Mouse (Mus musculus): ENCODE data around the gene Ifitm5. TPM values are rescaled to one million over a fixed set of nuclear protein-coding genes. Genes with fewer than 3 reads are reported as not detected.

Ifitm5 gene
- polyA plus RNA-seq, 1 experiment from 2014 or later = 1.3 TPM

DNA sequence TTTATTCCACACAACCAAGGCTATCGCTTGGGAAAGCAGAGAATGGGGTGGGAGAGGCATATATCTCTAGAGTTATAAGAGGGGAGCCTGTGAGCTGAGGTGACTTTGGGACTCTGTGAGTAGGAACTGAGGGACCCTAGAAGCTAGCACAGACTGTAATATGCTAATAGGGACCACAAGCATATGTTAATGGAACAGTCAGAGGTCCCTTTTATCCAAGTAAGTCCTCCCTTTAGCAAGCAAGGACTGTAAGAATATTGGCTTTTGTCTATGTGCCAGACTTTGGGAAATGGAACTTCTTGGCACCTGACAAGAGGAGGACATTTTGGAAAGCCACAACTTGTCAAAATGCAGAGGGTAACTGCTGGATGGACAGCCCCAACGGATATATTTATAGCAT lies 11.2 kb downstream of the Ifitm5 start:
- no peak for ATAC-seq
- Histone ChIP-seq H3K9me3 (replicated peaks; ENCODE audit: control insufficient read depth, low read length, poor library complexity, severe bottlenecking) (no peaks in the 10 kb centered on the region), H3K27ac (ENCODE audit: low read length) (no peak overlapping the region), H3K27me3 (ENCODE audit: control insufficient read depth, insufficient read depth, low read depth, low read length) (no peaks in the 10 kb centered on the region), H3K4me3 (ENCODE audit: low read depth, low read length) (no peak overlapping the region), H3K36me3 (ENCODE audit: control insufficient read depth, insufficient read depth, low read length) (no peaks in the 10 kb centered on the region), H3K9ac (ENCODE audit: low read depth, low read length) (no peak overlapping the region), H3K4me1 (ENCODE audit: control insufficient read depth, insufficient read depth, low read length) (no peaks in the 10 kb centered on the region), H3K4me2 (ENCODE audit: low read length) (no peak overlapping the region)
- 27% methylated on average over 2 of the region's 2 CpGs for WGBS

DNA sequence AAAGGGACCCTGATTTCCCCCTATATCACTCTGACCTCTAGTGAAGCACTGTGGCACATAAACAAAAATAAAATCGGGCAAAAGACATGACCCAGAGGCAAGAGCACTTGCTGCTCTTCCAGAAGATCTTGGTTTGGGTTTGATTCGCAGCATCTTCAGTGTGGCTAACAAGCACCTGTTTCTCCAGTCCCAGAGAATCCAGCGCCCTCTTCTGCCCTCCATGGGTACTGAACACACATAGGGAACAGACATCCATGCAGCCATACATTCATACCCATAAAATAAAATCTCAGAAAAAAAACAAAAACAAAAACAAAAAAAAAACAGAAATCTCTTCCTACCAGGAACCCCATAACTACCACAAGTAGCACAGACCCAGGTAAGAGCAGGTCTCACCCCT lies 11.7 kb downstream of the Ifitm5 start:
- Histone ChIP-seq H3K9me3 (replicated peaks; ENCODE audit: control insufficient read depth, low read length, poor library complexity, severe bottlenecking) (no peaks in the 10 kb centered on the region), H3K4me3 (ENCODE audit: low read depth, low read length) (no peak overlapping the region), H3K9ac (ENCODE audit: low read depth, low read length) (no peak overlapping the region), H3K4me1 (ENCODE audit: control insufficient read depth, insufficient read depth, low read length) (no peaks in the 10 kb centered on the region), H3K27me3 (ENCODE audit: control insufficient read depth, insufficient read depth, low read depth, low read length) (no peaks in the 10 kb centered on the region), H3K27ac (ENCODE audit: low read length) (no peak overlapping the region), H3K4me2 (ENCODE audit: low read length) (no peak overlapping the region), H3K36me3 (ENCODE audit: control insufficient read depth, insufficient read depth, low read length) (no peaks in the 10 kb centered on the region)
- no peak for ATAC-seq
- WGBS = 48% methylated on average over 3 of the region's 3 CpGs

DNA sequence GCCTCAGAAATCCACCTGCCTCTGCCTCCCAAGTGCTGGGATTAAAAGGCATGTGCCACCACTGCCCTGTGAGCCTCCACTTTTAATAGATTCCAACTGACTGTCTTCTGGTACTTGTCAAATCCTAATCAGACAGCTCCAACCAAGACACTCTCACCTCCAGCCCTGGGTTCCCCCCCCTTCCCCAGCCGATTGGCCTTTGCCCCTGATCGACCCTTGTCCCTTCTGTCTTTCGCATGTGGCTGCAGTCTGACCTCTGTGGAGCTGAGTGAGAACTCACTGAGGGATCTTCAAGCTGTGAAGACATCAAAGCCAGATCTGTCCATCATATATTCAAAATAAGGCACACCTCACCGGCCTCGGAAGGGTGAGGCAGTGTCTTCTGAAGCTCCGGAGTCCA lies 22.9 kb downstream of the Ifitm5 start:
- no peak for ATAC-seq
- Histone ChIP-seq H3K4me3 (ENCODE audit: low read depth, low read length) (no peak overlapping the region), H3K4me2 (ENCODE audit: low read length) (no peak overlapping the region), H3K9me3 (replicated peaks; ENCODE audit: control insufficient read depth, low read length, poor library complexity, severe bottlenecking) (no peaks in the 10 kb centered on the region), H3K36me3 (ENCODE audit: control insufficient read depth, insufficient read depth, low read length) (no peaks in the 10 kb centered on the region), H3K27ac (ENCODE audit: low read length) (no peak overlapping the region), H3K9ac (ENCODE audit: low read depth, low read length) (no peak overlapping the region), H3K27me3 (ENCODE audit: control insufficient read depth, insufficient read depth, low read depth, low read length) (peaks cover 22% of the 10 kb centered on the region), H3K4me1 (ENCODE audit: control insufficient read depth, insufficient read depth, low read length) (peaks cover 8% of the 10 kb centered on the region; the same call in 1 of the 2 replicates)
- 92% methylated on average over 6 of the region's 6 CpGs for WGBS

DNA sequence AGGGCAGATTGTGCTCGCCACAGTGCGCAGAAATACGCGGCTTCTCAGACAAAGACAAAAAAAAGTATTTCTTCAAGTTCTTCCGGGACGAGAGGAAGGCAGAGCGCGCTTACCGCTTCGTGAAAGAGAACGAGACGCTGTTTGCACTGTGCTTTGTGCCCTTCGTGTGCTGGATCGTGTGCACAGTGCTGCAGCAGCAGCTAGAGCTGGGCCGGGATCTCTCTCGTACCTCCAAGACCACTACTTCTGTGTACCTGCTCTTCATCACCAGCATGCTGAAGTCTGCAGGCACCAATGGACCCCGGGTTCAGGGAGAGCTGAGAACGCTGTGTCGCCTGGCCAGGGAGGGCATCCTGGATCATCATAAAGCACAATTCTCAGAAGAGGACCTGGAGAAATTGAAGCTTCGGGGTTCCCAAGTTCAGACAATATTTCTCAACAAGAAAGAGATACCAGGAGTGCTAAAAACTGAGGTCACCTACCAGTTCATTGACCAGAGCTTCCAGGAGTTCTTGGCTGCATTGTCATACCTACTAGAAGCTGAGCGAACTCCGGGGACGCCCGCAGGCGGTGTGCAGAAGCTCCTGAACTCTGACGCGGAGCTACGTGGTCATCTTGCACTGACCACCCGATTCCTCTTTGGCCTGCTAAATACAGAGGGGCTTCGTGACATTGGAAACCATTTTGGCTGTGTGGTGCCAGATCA lies 26.9 kb downstream of the Ifitm5 start:
- WGBS = 17% methylated on average over 30 of the region's 30 CpGs
- no peaks in the 10 kb centered on the region for H3K36me3 ChIP-seq (ENCODE audit: control insufficient read depth, insufficient read depth, low read length)

DNA sequence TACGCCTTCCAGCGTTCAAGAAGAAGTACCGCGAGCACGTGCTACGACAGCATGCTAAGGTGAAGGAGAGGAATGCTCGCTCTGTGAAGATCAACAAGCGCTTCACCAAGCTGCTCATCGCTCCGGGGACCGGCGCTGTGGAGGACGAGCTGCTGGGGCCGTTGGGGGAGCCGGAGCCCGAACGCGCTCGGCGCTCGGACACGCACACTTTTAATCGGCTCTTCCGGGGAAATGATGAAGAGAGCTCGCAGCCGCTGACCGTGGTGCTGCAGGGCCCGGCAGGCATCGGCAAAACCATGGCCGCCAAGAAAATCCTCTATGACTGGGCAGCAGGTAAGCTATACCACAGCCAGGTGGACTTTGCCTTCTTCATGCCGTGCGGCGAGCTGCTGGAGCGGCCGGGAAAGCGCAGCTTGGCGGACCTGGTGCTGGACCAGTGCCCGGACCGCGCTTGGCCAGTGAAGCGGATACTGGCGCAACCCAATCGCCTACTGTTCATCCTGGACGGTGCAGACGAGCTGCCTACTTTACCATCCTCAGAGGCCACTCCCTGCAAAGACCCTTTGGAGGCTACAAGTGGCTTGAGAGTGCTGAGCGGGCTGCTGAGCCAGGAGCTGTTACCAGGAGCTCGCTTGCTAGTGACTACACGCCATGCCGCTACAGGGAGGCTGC lies 27.6 kb downstream of the Ifitm5 start:
- H3K9me3 ChIP-seq (replicated peaks; ENCODE audit: control insufficient read depth, low read length, poor library complexity, severe bottlenecking) = no peaks in the 10 kb centered on the region
- peaks cover 12% of the 10 kb centered on the region for H3K4me1 ChIP-seq (ENCODE audit: control insufficient read depth, insufficient read depth, low read length)
- H3K4me3 ChIP-seq (ENCODE audit: low read depth, low read length) = peak overlapping the region; percentile 46
- ATAC-seq = peak; percentile 64; the same call in 1 of the 2 replicates
- peaks cover 55% of the 10 kb centered on the region for H3K27me3 ChIP-seq (ENCODE audit: control insufficient read depth, insufficient read depth, low read depth, low read length)
- WGBS = under 1% methylated on average over 49 of the region's 49 CpGs
- H3K9ac ChIP-seq (ENCODE audit: low read depth, low read length) = peak overlapping the region; percentile 69
- no peak overlapping the region for H3K27ac ChIP-seq (ENCODE audit: low read length)
- H3K36me3 ChIP-seq (ENCODE audit: control insufficient read depth, insufficient read depth, low read length) = no peaks in the 10 kb centered on the region
- H3K4me2 ChIP-seq (ENCODE audit: low read length) = peak overlapping the region; percentile 94

More for the DNA sequence above, 26.9 kb downstream of the Ifitm5 start:
- peaks cover 55% of the 10 kb centered on the region for H3K27me3 ChIP-seq (ENCODE audit: control insufficient read depth, insufficient read depth, low read depth, low read length)
- peak overlapping the region; percentile 69 for H3K9ac ChIP-seq (ENCODE audit: low read depth, low read length)
- no peaks in the 10 kb centered on the region for H3K9me3 ChIP-seq (replicated peaks; ENCODE audit: control insufficient read depth, low read length, poor library complexity, severe bottlenecking)
- H3K27ac ChIP-seq (ENCODE audit: low read length) = no peak overlapping the region
- ATAC-seq = 0 out of 2 replicates have a peak, but pooled peaks have one; percentile 21
- peak overlapping the region; percentile 46 for H3K4me3 ChIP-seq (ENCODE audit: low read depth, low read length)
- peak overlapping the region; percentile 94 for H3K4me2 ChIP-seq (ENCODE audit: low read length)
- peaks cover 12% of the 10 kb centered on the region for H3K4me1 ChIP-seq (ENCODE audit: control insufficient read depth, insufficient read depth, low read length)

DNA sequence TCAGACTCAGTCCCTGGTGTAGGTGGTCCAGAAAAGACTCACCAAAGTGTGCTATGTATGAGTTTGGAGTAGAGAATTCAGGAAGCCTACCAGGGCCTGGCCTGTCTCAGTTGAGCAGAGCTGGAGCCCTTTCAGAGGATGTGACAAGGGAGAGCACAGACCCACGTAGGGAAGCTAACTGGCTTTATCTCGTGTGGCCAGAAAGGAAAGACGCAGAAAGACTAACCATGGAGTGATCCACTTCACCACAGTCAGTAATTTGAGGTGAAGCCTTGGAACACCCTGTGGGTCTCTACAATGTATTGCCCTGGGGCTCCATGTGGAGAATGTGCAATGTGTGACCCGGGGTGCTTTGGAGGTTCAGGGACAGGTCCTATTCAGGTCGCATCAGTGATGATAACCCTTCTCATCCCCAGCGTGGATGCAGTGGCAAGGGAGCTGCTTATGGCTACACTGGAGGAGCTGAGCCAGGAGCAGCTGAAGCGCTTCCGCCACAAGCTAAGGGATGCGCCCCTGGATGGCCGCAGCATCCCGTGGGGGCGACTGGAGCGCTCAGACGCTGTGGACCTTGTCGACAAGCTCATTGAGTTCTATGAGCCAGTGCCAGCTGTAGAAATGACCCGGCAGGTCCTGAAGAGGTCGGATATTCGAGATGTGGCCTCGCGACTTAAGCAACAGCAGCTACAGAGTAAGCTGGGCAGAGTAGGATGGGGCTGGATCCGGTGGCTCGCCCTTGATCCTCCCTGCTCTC lies 28.7 kb downstream of the Ifitm5 start:
- H3K27me3 ChIP-seq (ENCODE audit: control insufficient read depth, insufficient read depth, low read depth, low read length) = peaks cover 55% of the 10 kb centered on the region
- WGBS = 25% methylated on average over 22 of the region's 22 CpGs
- H3K36me3 ChIP-seq (ENCODE audit: control insufficient read depth, insufficient read depth, low read length) = no peaks in the 10 kb centered on the region

DNA sequence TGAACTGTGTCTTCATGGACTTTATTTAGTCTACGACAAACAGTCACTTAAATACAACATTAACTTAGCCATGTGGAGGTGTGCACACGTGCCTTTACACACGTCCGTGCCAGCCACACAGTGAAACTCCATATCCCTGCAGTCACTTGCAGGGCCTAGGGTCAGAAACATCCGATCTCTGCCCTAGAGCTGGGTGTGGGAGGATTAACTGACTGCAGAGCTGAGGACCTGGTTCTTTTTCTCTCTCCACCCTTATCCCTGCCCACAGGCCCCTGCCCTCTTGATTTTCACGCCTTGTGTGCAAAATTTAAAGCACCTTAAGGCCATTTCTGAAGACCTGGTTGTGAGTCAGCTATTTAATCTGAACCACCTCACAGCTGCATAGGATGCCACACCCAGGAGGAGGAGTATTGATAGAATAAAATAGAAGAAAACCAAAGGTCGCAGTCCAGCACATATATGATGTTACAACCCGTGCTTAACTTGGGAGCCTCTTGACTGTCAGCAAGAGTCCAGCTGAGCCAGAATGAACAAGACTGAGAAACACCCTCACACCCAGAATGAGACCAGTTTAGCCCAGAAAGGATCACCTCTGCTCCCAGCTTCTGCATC lies 29.6 kb downstream of the Ifitm5 start, which contains the start of gene Nlrp6:
Gene Nlrp6 (plus strand): TSS at position 485 of the 612 bp plus-strand sequence.
- Histone ChIP-seq H3K4me1 (ENCODE audit: control insufficient read depth, insufficient read depth, low read length) (peaks cover 12% of the 10 kb centered on the region), H3K27ac (ENCODE audit: low read length) (no peak within 1 kb of the TSS), H3K4me2 (ENCODE audit: low read length) (no peak within 1 kb of the TSS), H3K9ac (ENCODE audit: low read depth, low read length) (no peak within 1 kb of the TSS), H3K36me3 (ENCODE audit: control insufficient read depth, insufficient read depth, low read length) (no peaks in the 10 kb centered on the region), H3K27me3 (ENCODE audit: control insufficient read depth, insufficient read depth, low read depth, low read length) (peaks cover 55% of the 10 kb centered on the region), H3K9me3 (replicated peaks; ENCODE audit: control insufficient read depth, low read length, poor library complexity, severe bottlenecking) (no peaks in the 10 kb centered on the region), H3K4me3 (ENCODE audit: low read depth, low read length) (no peak within 1 kb of the TSS)
- 79% methylated on average over 8 of the region's 8 CpGs for WGBS
- ATAC-seq = no peak

More for the DNA sequence above, 28.7 kb downstream of the Ifitm5 start:
- no peaks in the 10 kb centered on the region for H3K9me3 ChIP-seq (replicated peaks; ENCODE audit: control insufficient read depth, low read length, poor library complexity, severe bottlenecking)
- ATAC-seq = no peak
- H3K27ac ChIP-seq (ENCODE audit: low read length) = no peak overlapping the region
- H3K4me3 ChIP-seq (ENCODE audit: low read depth, low read length) = no peak overlapping the region
- no peak overlapping the region for H3K9ac ChIP-seq (ENCODE audit: low read depth, low read length)
- peaks cover 12% of the 10 kb centered on the region for H3K4me1 ChIP-seq (ENCODE audit: control insufficient read depth, insufficient read depth, low read length)
- peak overlapping the region; percentile 94; the same call in 1 of the 2 replicates for H3K4me2 ChIP-seq (ENCODE audit: low read length)

DNA sequence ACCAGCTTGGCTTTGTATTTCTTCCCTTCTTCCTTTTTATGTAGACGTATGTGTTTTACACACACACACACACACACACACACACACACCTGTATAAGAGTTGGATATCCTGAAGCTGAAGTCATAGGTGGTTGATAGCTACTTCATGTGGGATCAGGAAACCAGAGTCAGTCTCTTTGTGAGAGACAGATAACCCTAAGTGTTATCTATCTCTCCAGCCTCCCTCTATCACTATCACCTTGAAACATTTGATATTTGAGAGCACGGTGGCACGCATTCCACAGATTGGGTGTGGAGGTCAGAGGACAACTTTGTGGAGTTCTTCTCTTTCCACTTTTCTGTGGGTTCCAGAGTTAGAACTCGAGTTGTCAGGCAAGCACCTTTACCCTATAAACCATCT lies 30.2 kb downstream of the Ifitm5 start:
- H3K27ac ChIP-seq (ENCODE audit: low read length) = no peak overlapping the region
- peaks cover 12% of the 10 kb centered on the region for H3K4me1 ChIP-seq (ENCODE audit: control insufficient read depth, insufficient read depth, low read length)
- no peaks in the 10 kb centered on the region for H3K36me3 ChIP-seq (ENCODE audit: control insufficient read depth, insufficient read depth, low read length)
- no peak overlapping the region for H3K4me3 ChIP-seq (ENCODE audit: low read depth, low read length)
- 81% methylated on average over 4 of the region's 4 CpGs for WGBS
- no peak overlapping the region for H3K9ac ChIP-seq (ENCODE audit: low read depth, low read length)
- H3K4me2 ChIP-seq (ENCODE audit: low read length) = no peak overlapping the region
- no peaks in the 10 kb centered on the region for H3K9me3 ChIP-seq (replicated peaks; ENCODE audit: control insufficient read depth, low read length, poor library complexity, severe bottlenecking)
- ATAC-seq = no peak
- H3K27me3 ChIP-seq (ENCODE audit: control insufficient read depth, insufficient read depth, low read depth, low read length) = peaks cover 51% of the 10 kb centered on the region

Data from midbrain, embryonic 16.5 days (tissue).